Comparison of ENCODE assay signal across 8 mouse cellular contexts in genomic region chr8:4779254-4780055, GRCm38 (mm10). TPM values are rescaled to one million over a fixed set of nuclear protein-coding genes. Genes with fewer than 3 reads are reported as not detected.
A peak's percentile ranks its signal among the peaks of the same experiment; 100 is the strongest.
DNase-seq lines count a peak whose midpoint lies in the region; ATAC-seq and TF ChIP-seq lines count a peak whose summit lies in the region.

Gene Shcbp1 (minus strand): TSS chr8:4779567.

- H3K4me3 ChIP-seq in forebrain, embryonic 10.5 days, result peak within 1 kb of the TSS; percentile 78
- H3K4me3 ChIP-seq in heart, embryonic 15.5 days, result peak within 1 kb of the TSS; percentile 89
- H3K4me3 ChIP-seq in liver, embryonic 14.5 days (ENCODE audit: insufficient read depth in 1 of 2, low read depth in 2 of 2, low read length in 2 of 2), result peak within 1 kb of the TSS; percentile 68 to 79
- H3K4me3 ChIP-seq in neural tube, embryonic 11.5 days (ENCODE audit: low read depth, low read length), result peak within 1 kb of the TSS; percentile 74
- peak within 1 kb of the TSS; percentile 64 for H3K4me3 ChIP-seq in stomach, postnatal 0 days (ENCODE audit: low read depth, low read length)

- ATAC-seq in heart, embryonic 15.5 days (replicated peaks; ENCODE audit: insufficient number of reproducible peaks, insufficient read depth, low FRiP score, low read depth), result peak; percentile 83
- peak; percentile 94 for ATAC-seq in liver, embryonic 14.5 days (ENCODE audit: insufficient read depth)
- peak; percentile 95 for ATAC-seq in neural tube, embryonic 11.5 days (ENCODE audit: insufficient read depth, low FRiP score, low TSS enrichment)
- ATAC-seq in stomach, postnatal 0 days (ENCODE audit: low FRiP score, low TSS enrichment), result peak; percentile 98

- no peak for TF ChIP-seq EP300 in liver, embryonic 14.5 days (IDR thresholded peaks at IDR 0.05; ENCODE audit: low read depth)
- no peak for TF ChIP-seq EP300 in stomach, postnatal 0 days (optimal IDR thresholded peaks at IDR 0.05)

- H3K9me3 ChIP-seq in forebrain, embryonic 10.5 days, result peaks cover 25% of the 10 kb centered on the region
- no peaks in the 10 kb centered on the region for H3K9me3 ChIP-seq in heart, embryonic 15.5 days (replicated peaks)
- H3K9me3 ChIP-seq in liver, embryonic 14.5 days (ENCODE audit: control insufficient read depth, low read length), result no peaks in the 10 kb centered on the region
- H3K9me3 ChIP-seq in neural tube, embryonic 11.5 days (ENCODE audit: control insufficient read depth, low read length), result no peaks in the 10 kb centered on the region
- H3K9me3 ChIP-seq in stomach, postnatal 0 days (ENCODE audit: control insufficient read depth, low read length), result no peaks in the 10 kb centered on the region

- H3K27me3 ChIP-seq in forebrain, embryonic 10.5 days (ENCODE audit: poor library complexity, severe bottlenecking), result no peaks in the 10 kb centered on the region
- no peaks in the 10 kb centered on the region for H3K27me3 ChIP-seq in heart, embryonic 15.5 days
- no peaks in the 10 kb centered on the region for H3K27me3 ChIP-seq in liver, embryonic 14.5 days (ENCODE audit: control insufficient read depth, insufficient read depth, low read length)
- no peaks in the 10 kb centered on the region for H3K27me3 ChIP-seq in neural tube, embryonic 11.5 days (ENCODE audit: control insufficient read depth, insufficient read depth, low read length)
- no peaks in the 10 kb centered on the region for H3K27me3 ChIP-seq in stomach, postnatal 0 days (ENCODE audit: control insufficient read depth, insufficient read depth, low read length)

- peak; percentile 81 to 90 for DNase-seq in CD8-positive naive resting alpha-beta T cell, adult 2 months (ENCODE audit: low read depth in 2 of 2, low spot score in 2 of 2)
- DNase-seq in c-Kit-positive CD71-negative TER-119-negative erythroid progenitor cells, embryonic 14.5 days (ENCODE audit: low read depth), result peak; percentile 92
- DNase-seq in forebrain, embryonic 10.5 days (ENCODE audit: extremely low spot score, low spot score), result peak; percentile 85
- DNase-seq in kidney, postnatal 25 days, result peak; percentile 96 to 98
- DNase-seq in liver, embryonic 14.5 days (ENCODE audit: low read depth in 3 of 3, low spot score in 3 of 3), result peak; percentile 87 to 90 (median 89)
- DNase-seq in neural tube, embryonic 11.5 days (ENCODE audit: low spot score), result peak; percentile 86
- peak; percentile 92 for DNase-seq in stomach, postnatal 0 days (ENCODE audit: low spot score)

- H3K27ac ChIP-seq in forebrain, embryonic 10.5 days, result peak within 1 kb of the TSS; percentile 85
- no peak within 1 kb of the TSS for H3K27ac ChIP-seq in heart, embryonic 15.5 days
- peak within 1 kb of the TSS; percentile 1 for H3K27ac ChIP-seq in liver, embryonic 14.5 days
- H3K27ac ChIP-seq in neural tube, embryonic 11.5 days (ENCODE audit: low read depth, low read length), result no peak within 1 kb of the TSS
- no peak within 1 kb of the TSS for H3K27ac ChIP-seq in stomach, postnatal 0 days (replicated peaks)

- TF ChIP-seq CTCF in liver, embryonic 14.5 days (IDR thresholded peaks at IDR 0.05; ENCODE audit: low read depth), result peak; percentile 86
- TF ChIP-seq CTCF in stomach, postnatal 0 days (IDR thresholded peaks at IDR 0.05; ENCODE audit: low read depth), result peak; percentile 91

- H3K4me2 ChIP-seq in heart, embryonic 15.5 days, result peak within 1 kb of the TSS; percentile 75
- H3K4me2 ChIP-seq in liver, embryonic 14.5 days (ENCODE audit: low read depth), result peak within 1 kb of the TSS; percentile 73
- peak within 1 kb of the TSS; percentile 59 for H3K4me2 ChIP-seq in neural tube, embryonic 11.5 days (ENCODE audit: low read depth)
- peak within 1 kb of the TSS; percentile 88 for H3K4me2 ChIP-seq in stomach, postnatal 0 days (replicated peaks; ENCODE audit: low read depth)

- peaks cover 12% of the 10 kb centered on the region for H3K4me1 ChIP-seq in forebrain, embryonic 10.5 days
- H3K4me1 ChIP-seq in heart, embryonic 15.5 days (replicated peaks), result peaks cover 14% of the 10 kb centered on the region
- peaks cover 0 to 2% of the 10 kb centered on the region in 2 experiments; a peak in 3 of 4 replicates for H3K4me1 ChIP-seq in liver, embryonic 14.5 days (replicated peaks; ENCODE audit: control insufficient read depth in 2 of 2, insufficient read depth in 2 of 2, low read length in 1 of 2)
- H3K4me1 ChIP-seq in neural tube, embryonic 11.5 days (ENCODE audit: control insufficient read depth, insufficient read depth, low read length), result no peaks in the 10 kb centered on the region
- no peaks in the 10 kb centered on the region for H3K4me1 ChIP-seq in stomach, postnatal 0 days (replicated peaks; ENCODE audit: control insufficient read depth, insufficient read depth)

- peaks cover 19% of the 10 kb centered on the region for H3K36me3 ChIP-seq in forebrain, embryonic 10.5 days (replicated peaks)
- no peaks in the 10 kb centered on the region for H3K36me3 ChIP-seq in heart, embryonic 15.5 days
- H3K36me3 ChIP-seq in liver, embryonic 14.5 days (replicated peaks; ENCODE audit: control insufficient read depth, insufficient read depth, low read depth), result peaks cover 3% of the 10 kb centered on the region
- H3K36me3 ChIP-seq in neural tube, embryonic 11.5 days (ENCODE audit: control insufficient read depth, insufficient read depth, low read length), result no peaks in the 10 kb centered on the region
- no peaks in the 10 kb centered on the region for H3K36me3 ChIP-seq in stomach, postnatal 0 days (ENCODE audit: control insufficient read depth, insufficient read depth, low read length)

- H3K9ac ChIP-seq in heart, embryonic 15.5 days, result peak within 1 kb of the TSS; percentile 56
- peak within 1 kb of the TSS; percentile 77 for H3K9ac ChIP-seq in liver, embryonic 14.5 days (replicated peaks)
- H3K9ac ChIP-seq in neural tube, embryonic 11.5 days (ENCODE audit: low read length), result peak within 1 kb of the TSS; percentile 62
- peak within 1 kb of the TSS; percentile 61 for H3K9ac ChIP-seq in stomach, postnatal 0 days (ENCODE audit: low read length)

- WGBS in forebrain, embryonic 10.5 days, result 6% methylated on average over 29 of the region's 29 CpGs
- 2% methylated on average over 29 of the region's 29 CpGs for WGBS in heart, embryonic 15.5 days
- WGBS in liver, embryonic 14.5 days (ENCODE audit: insufficient replicate concordance), result 1% methylated on average over 29 of the region's 29 CpGs
- 6% methylated on average over 29 of the region's 29 CpGs for WGBS in neural tube, embryonic 11.5 days
- 3% methylated on average over 29 of the region's 29 CpGs for WGBS in stomach, postnatal 0 days

RNA-seq across cellular contexts. Expression of gene Shcbp1, which starts in this region (rescaled TPM):
- polyA plus RNA-seq in forebrain, embryonic 10.5 days (2016; fragmentation: Nextera tagmentation; extraction: Ambion mirVana), result 103 and 104 TPM in 2 replicates
- 42.3 and 42.8 TPM in 2 replicates for polyA plus RNA-seq in heart, embryonic 15.5 days (2015; fragmentation: Nextera tagmentation; extraction: Ambion mirVana)
- polyA plus RNA-seq in liver, embryonic 14.5 days (2012; rRNA removed), result 9.5 and 19.1 TPM in 2 replicates
- polyA plus RNA-seq in liver, embryonic 14.5 days (2014; fragmentation: Nextera tagmentation; extraction: Ambion mirVana), result 40.2 and 40.4 TPM in 2 replicates
- 75.6 and 77.4 TPM in 2 replicates for polyA plus RNA-seq in neural tube, embryonic 11.5 days (2014; fragmentation: Nextera tagmentation; extraction: Ambion mirVana)
- polyA plus RNA-seq in stomach, postnatal 0 days (2015; fragmentation: Nextera tagmentation; extraction: Ambion mirVana), result 15.6 and 18.6 TPM in 2 replicates

Comparison
In these comparisons a context has a peak if more than half of its experiments do, and no peak if none do; other contexts are left out.
1. H3K27ac ChIP-seq: peak in forebrain, embryonic 10.5 days (single experiment) and liver, embryonic 14.5 days (single experiment); none in heart, embryonic 15.5 days (single experiment), neural tube, embryonic 11.5 days (single experiment) and stomach, postnatal 0 days (single experiment).
2. Peak in every context shown above with its lines, with median percentiles within 50 percentile points of each other: DNase-seq, H3K4me3 ChIP-seq, ATAC-seq, H3K4me2 ChIP-seq and H3K9ac ChIP-seq.